Mouse (Mus musculus): Measurements from ENCODE around the gene Usp5. TPM values are rescaled to one million over a fixed set of nuclear protein-coding genes. Genes with fewer than 3 reads are reported as not detected.
"Not testable (repeated sequence)": the region's sequence is repeated elsewhere in the genome, so short reads cannot be mapped to it uniquely, and the experiment has no call there.

Usp5 gene
- total and polyA plus RNA-seq, 2 experiments from 2014 or later: 201 to 218 TPM

- Histone ChIP-seq H3K36me3 (ENCODE audit: insufficient read depth, low read length) (no peaks in the 10 kb centered on the region), H3K9me3 (ENCODE audit: low read length) (no peaks in the 10 kb centered on the region), H3K27me3 (ENCODE audit: insufficient read depth, low read length) (no peaks in the 10 kb centered on the region), H3K4me3 (ENCODE audit: low read depth, low read length) (no peak overlapping the region), H3K9ac (replicated peaks; ENCODE audit: low read length, poor library complexity, severe bottlenecking) (no peak overlapping the region), H3K27ac (ENCODE audit: low read depth, low read length) (no peak overlapping the region), H3K4me1 (ENCODE audit: insufficient read depth, low read length) (no peaks in the 10 kb centered on the region), H3K4me2 (ENCODE audit: low read depth, low read length, poor library complexity, severe bottlenecking) (no peak overlapping the region)
- TF ChIP-seq CTCF (IDR thresholded peaks at IDR 0.05): no peak
- ATAC-seq (ENCODE audit: low FRiP score): no peak
- DNase-seq (ENCODE audit: low spot score): no peak
- WGBS: 65% methylated on average over 10 of the region's 10 CpGs
Measured at GRCm38 (mm10) chr6:124835531-124835930, 6.2 kb upstream of the Usp5 start.

GRCm38 (mm10) chr6:124834512-124835081, 5.3 kb upstream of the Usp5 start:
- DNase-seq (ENCODE audit: low spot score) (no peak), ATAC-seq (ENCODE audit: low FRiP score) (no peak)
- Histone ChIP-seq H3K27ac (ENCODE audit: low read depth, low read length) (no peak overlapping the region), H3K4me1 (ENCODE audit: insufficient read depth, low read length) (peaks cover 4% of the 10 kb centered on the region), H3K9ac (replicated peaks; ENCODE audit: low read length, poor library complexity, severe bottlenecking) (no peak overlapping the region), H3K4me3 (ENCODE audit: low read depth, low read length) (no peak overlapping the region), H3K36me3 (ENCODE audit: insufficient read depth, low read length) (no peaks in the 10 kb centered on the region), H3K4me2 (ENCODE audit: low read depth, low read length, poor library complexity, severe bottlenecking) (no peak overlapping the region), H3K9me3 (ENCODE audit: low read length) (no peaks in the 10 kb centered on the region), H3K27me3 (ENCODE audit: insufficient read depth, low read length) (no peaks in the 10 kb centered on the region)
- no peak for TF ChIP-seq CTCF (IDR thresholded peaks at IDR 0.05)
- WGBS: 85% methylated on average over 6 of the region's 6 CpGs

- DNase-seq (ENCODE audit: low spot score) (no peak), ATAC-seq (ENCODE audit: low FRiP score) (no peak)
- Histone ChIP-seq H3K4me3 (ENCODE audit: low read depth, low read length) (no peak overlapping the region), H3K27ac (ENCODE audit: low read depth, low read length) (no peak overlapping the region), H3K9ac (replicated peaks; ENCODE audit: low read length, poor library complexity, severe bottlenecking) (no peak overlapping the region), H3K36me3 (ENCODE audit: insufficient read depth, low read length) (no peaks in the 10 kb centered on the region), H3K4me2 (ENCODE audit: low read depth, low read length, poor library complexity, severe bottlenecking) (no peak overlapping the region), H3K9me3 (ENCODE audit: low read length) (no peaks in the 10 kb centered on the region), H3K27me3 (ENCODE audit: insufficient read depth, low read length) (no peaks in the 10 kb centered on the region), H3K4me1 (ENCODE audit: insufficient read depth, low read length) (peaks cover 4% of the 10 kb centered on the region)
- WGBS: 94% methylated on average over 8 of the region's 8 CpGs
- no peak for TF ChIP-seq CTCF (IDR thresholded peaks at IDR 0.05)
Measured at GRCm38 (mm10) chr6:124831649-124832048, 2.4 kb upstream of the Usp5 start.

GRCm38 (mm10) chr6:124831199-124831598, 1.9 kb upstream of the Usp5 start:
- H3K27ac ChIP-seq (ENCODE audit: low read depth, low read length); H3K4me3 ChIP-seq (ENCODE audit: low read depth, low read length); H3K9ac ChIP-seq (replicated peaks; ENCODE audit: low read length, poor library complexity, severe bottlenecking); ATAC-seq (ENCODE audit: low FRiP score); H3K4me2 ChIP-seq (ENCODE audit: low read depth, low read length, poor library complexity, severe bottlenecking); H3K9me3 ChIP-seq (ENCODE audit: low read length); H3K27me3 ChIP-seq (ENCODE audit: insufficient read depth, low read length); H3K4me1 ChIP-seq (ENCODE audit: insufficient read depth, low read length); DNase-seq (ENCODE audit: low spot score); H3K36me3 ChIP-seq (ENCODE audit: insufficient read depth, low read length): not testable (repeated sequence)
- 92% methylated on average over 4 of the region's 4 CpGs for WGBS

GRCm38 (mm10) chr6:124829799-124830700, 766 bp upstream of the Usp5 start:
- peak overlapping the region; percentile 76 for H3K27ac ChIP-seq (ENCODE audit: low read depth, low read length)
- H3K36me3 ChIP-seq (ENCODE audit: insufficient read depth, low read length): peaks cover 10% of the 10 kb centered on the region
- DNase-seq (ENCODE audit: low spot score) (peak; percentile 98), ATAC-seq (ENCODE audit: low FRiP score) (peak; percentile 92)
- peak overlapping the region; percentile 5; the same call in 1 of the 2 replicates for H3K9ac ChIP-seq (replicated peaks; ENCODE audit: low read length, poor library complexity, severe bottlenecking)
- H3K27me3 ChIP-seq (ENCODE audit: insufficient read depth, low read length): no peaks in the 10 kb centered on the region
- WGBS: under 1% methylated on average over 38 of the region's 38 CpGs
- no peaks in the 10 kb centered on the region for H3K9me3 ChIP-seq (ENCODE audit: low read length)
- H3K4me1 ChIP-seq (ENCODE audit: insufficient read depth, low read length): peaks cover 4% of the 10 kb centered on the region
- peak overlapping the region; percentile 61 for H3K4me3 ChIP-seq (ENCODE audit: low read depth, low read length)
- TF ChIP-seq CTCF (IDR thresholded peaks at IDR 0.05): peak; percentile 51
- H3K4me2 ChIP-seq (ENCODE audit: low read depth, low read length, poor library complexity, severe bottlenecking): peak overlapping the region; percentile 60

- no peak for ATAC-seq (ENCODE audit: low FRiP score)
- 21% methylated on average over 10 of the region's 10 CpGs for WGBS
- Histone ChIP-seq H3K36me3 (ENCODE audit: insufficient read depth, low read length) (peaks cover 29% of the 10 kb centered on the region), H3K4me2 (ENCODE audit: low read depth, low read length, poor library complexity, severe bottlenecking) (peak overlapping the region; percentile 89), H3K9me3 (ENCODE audit: low read length) (no peaks in the 10 kb centered on the region), H3K27me3 (ENCODE audit: insufficient read depth, low read length) (no peaks in the 10 kb centered on the region), H3K27ac (ENCODE audit: low read depth, low read length) (peak overlapping the region; percentile 52), H3K4me3 (ENCODE audit: low read depth, low read length) (peak overlapping the region; percentile 61), H3K4me1 (ENCODE audit: insufficient read depth, low read length) (peaks cover 4% of the 10 kb centered on the region), H3K9ac (replicated peaks; ENCODE audit: low read length, poor library complexity, severe bottlenecking) (peak overlapping the region; percentile 64)
- TF ChIP-seq CTCF (IDR thresholded peaks at IDR 0.05): no peak
- peak; percentile 65 for DNase-seq (ENCODE audit: low spot score)
Measured at GRCm38 (mm10) chr6:124828101-124828592, 1.1 kb downstream of the Usp5 start.
